Mouse (Mus musculus): Measurements from ENCODE around the gene Syne4. TPM values are rescaled to one million over a fixed set of nuclear protein-coding genes. Genes with fewer than 3 reads are reported as not detected.
A peak's percentile ranks its signal among the peaks of the same experiment; 100 is the strongest.

The Syne4 gene
- 41.6 and 43.7 TPM in 2 replicates for polyA plus RNA-seq (2011; ENCODE audit: insufficient read depth, insufficient read length, low read depth, missing spikeins)

GRCm38 (mm10) chr7:30314721-30315155, at the start of gene Syne4:
Gene Syne4 (plus strand): TSS chr7:30314807.
- peak within 1 kb of the TSS; percentile 69 for H3K9ac ChIP-seq (ENCODE audit: low read depth, poor library complexity, severe bottlenecking)
- no peaks in the 10 kb centered on the region for H3K27me3 ChIP-seq (ENCODE audit: control insufficient read depth, insufficient read depth, low read length, poor library complexity, severe bottlenecking)
- H3K4me1 ChIP-seq (ENCODE audit: control insufficient read depth, insufficient read depth, low read length), result peaks cover 2% of the 10 kb centered on the region
- peak within 1 kb of the TSS; percentile 81 for H3K4me3 ChIP-seq (ENCODE audit: low read depth, low read length)
- TF ChIP-seq POLR2A (IDR thresholded peaks at IDR 0.05; ENCODE audit: insufficient read depth, low read length) (peak; percentile 53), EP300 (IDR thresholded peaks at IDR 0.05; ENCODE audit: insufficient read depth, low read depth, low read length) (0 out of 2 replicates have a peak, but pooled peaks have one; percentile 41), CTCF (IDR thresholded peaks at IDR 0.05; ENCODE audit: low read depth, low read length) (no peak)
- no peaks in the 10 kb centered on the region for H3K36me3 ChIP-seq (ENCODE audit: control insufficient read depth, insufficient read depth, low read length, poor library complexity, severe bottlenecking)
- no peaks in the 10 kb centered on the region for H3K9me3 ChIP-seq (replicated peaks; ENCODE audit: control insufficient read depth, insufficient read depth, low read length, poor library complexity, severe bottlenecking)
- H3K27ac ChIP-seq (ENCODE audit: insufficient read depth, low read length), result no peak within 1 kb of the TSS

DNA sequence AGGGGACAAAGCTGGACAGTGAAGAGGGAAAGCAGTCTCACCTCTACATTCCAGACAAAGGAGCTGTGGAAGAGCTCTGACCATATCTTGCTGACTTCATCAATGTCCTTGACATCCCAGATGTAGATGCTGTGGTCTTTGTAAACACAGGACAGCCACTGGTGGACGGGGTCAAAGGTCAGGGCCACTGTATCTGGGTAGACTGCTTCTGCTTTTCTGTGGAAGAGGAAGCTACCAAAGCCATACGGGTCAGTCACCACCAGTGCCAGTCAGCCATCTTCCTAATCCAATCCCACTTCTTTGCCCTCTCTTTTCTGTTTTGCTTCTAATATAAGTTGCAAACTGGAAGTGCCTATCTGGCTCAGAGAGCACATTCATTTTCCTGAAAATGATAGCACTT, 49.6 kb upstream of the Syne4 start:
- Histone ChIP-seq H3K4me3 (ENCODE audit: low read depth, low read length) (no peak overlapping the region), H3K27ac (ENCODE audit: insufficient read depth, low read length) (no peak overlapping the region), H3K36me3 (ENCODE audit: control insufficient read depth, insufficient read depth, low read length, poor library complexity, severe bottlenecking) (peaks cover 28% of the 10 kb centered on the region), H3K4me1 (ENCODE audit: control insufficient read depth, insufficient read depth, low read length) (peaks cover 2% of the 10 kb centered on the region), H3K27me3 (ENCODE audit: control insufficient read depth, insufficient read depth, low read length, poor library complexity, severe bottlenecking) (no peaks in the 10 kb centered on the region), H3K9me3 (replicated peaks; ENCODE audit: control insufficient read depth, insufficient read depth, low read length, poor library complexity, severe bottlenecking) (no peaks in the 10 kb centered on the region), H3K9ac (ENCODE audit: low read depth, poor library complexity, severe bottlenecking) (no peak overlapping the region)
- no peak for TF ChIP-seq CTCF (IDR thresholded peaks at IDR 0.05; ENCODE audit: low read depth, low read length)
- no peak for TF ChIP-seq POLR2A (IDR thresholded peaks at IDR 0.05; ENCODE audit: insufficient read depth, low read length)
- TF ChIP-seq EP300 (IDR thresholded peaks at IDR 0.05; ENCODE audit: insufficient read depth, low read depth, low read length), result no peak

- Histone ChIP-seq H3K4me1 (ENCODE audit: control insufficient read depth, insufficient read depth, low read length) (peaks cover 2% of the 10 kb centered on the region), H3K27me3 (ENCODE audit: control insufficient read depth, insufficient read depth, low read length, poor library complexity, severe bottlenecking) (no peaks in the 10 kb centered on the region), H3K9me3 (replicated peaks; ENCODE audit: control insufficient read depth, insufficient read depth, low read length, poor library complexity, severe bottlenecking) (no peaks in the 10 kb centered on the region), H3K27ac (ENCODE audit: insufficient read depth, low read length) (no peak overlapping the region), H3K36me3 (ENCODE audit: control insufficient read depth, insufficient read depth, low read length, poor library complexity, severe bottlenecking) (peaks cover 32% of the 10 kb centered on the region), H3K9ac (ENCODE audit: low read depth, poor library complexity, severe bottlenecking) (no peak overlapping the region), H3K4me3 (ENCODE audit: low read depth, low read length) (no peak overlapping the region)
- TF ChIP-seq EP300 (IDR thresholded peaks at IDR 0.05; ENCODE audit: insufficient read depth, low read depth, low read length) (no peak), POLR2A (IDR thresholded peaks at IDR 0.05; ENCODE audit: insufficient read depth, low read length) (no peak), CTCF (IDR thresholded peaks at IDR 0.05; ENCODE audit: low read depth, low read length) (no peak)
These were observed 49.1 kb upstream of the Syne4 start for GRCm38 (mm10) chr7:30265531-30265930.

DNA sequence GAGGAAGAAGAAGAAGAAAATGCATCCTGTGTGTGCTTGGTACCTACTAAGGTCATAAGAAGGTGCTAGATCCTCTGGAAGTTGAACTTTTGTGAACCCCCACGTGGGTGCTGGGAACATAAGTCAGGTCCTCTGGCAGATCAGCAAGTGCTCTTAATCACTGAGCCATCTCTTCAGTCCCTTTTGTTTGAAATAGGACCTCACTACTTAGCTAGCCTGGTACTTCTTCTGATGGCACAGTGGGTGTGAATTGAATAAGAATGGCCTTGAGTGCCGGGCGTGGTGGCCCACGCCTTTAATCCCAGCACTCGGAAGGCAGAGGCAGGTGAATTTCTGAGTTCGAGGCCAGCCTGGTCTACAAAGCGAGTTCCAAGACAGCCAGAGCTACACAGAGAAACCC, 48.7 kb upstream of the Syne4 start:
- Histone ChIP-seq H3K9ac (ENCODE audit: low read depth, poor library complexity, severe bottlenecking) (no peak overlapping the region), H3K36me3 (ENCODE audit: control insufficient read depth, insufficient read depth, low read length, poor library complexity, severe bottlenecking) (peaks cover 31% of the 10 kb centered on the region), H3K27ac (ENCODE audit: insufficient read depth, low read length) (no peak overlapping the region)

DNA sequence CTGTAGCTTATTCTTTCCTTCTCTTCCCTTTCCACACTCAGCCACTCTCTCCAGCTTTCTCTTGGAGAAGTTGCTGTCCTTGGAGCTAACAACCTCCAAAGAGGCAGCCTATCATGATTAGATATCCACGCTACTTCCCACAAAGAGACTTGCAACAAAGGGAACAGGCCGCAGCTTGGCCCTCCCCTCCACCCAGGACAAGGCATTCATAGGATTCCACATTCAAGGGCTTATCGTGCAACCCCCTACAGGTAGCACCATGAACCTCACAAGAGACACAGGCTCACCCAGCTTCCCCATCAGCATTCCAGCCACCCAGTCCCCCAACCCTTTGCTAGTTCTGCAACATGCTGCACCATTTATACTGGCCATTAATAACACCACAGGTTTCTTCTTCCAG, 47.8 kb upstream of the Syne4 start:
- Histone ChIP-seq H3K27me3 (ENCODE audit: control insufficient read depth, insufficient read depth, low read length, poor library complexity, severe bottlenecking) (no peaks in the 10 kb centered on the region), H3K4me1 (ENCODE audit: control insufficient read depth, insufficient read depth, low read length) (peaks cover 2% of the 10 kb centered on the region), H3K9me3 (replicated peaks; ENCODE audit: control insufficient read depth, insufficient read depth, low read length, poor library complexity, severe bottlenecking) (no peaks in the 10 kb centered on the region), H3K4me3 (ENCODE audit: low read depth, low read length) (no peak overlapping the region), H3K9ac (ENCODE audit: low read depth, poor library complexity, severe bottlenecking) (no peak overlapping the region), H3K36me3 (ENCODE audit: control insufficient read depth, insufficient read depth, low read length, poor library complexity, severe bottlenecking) (peaks cover 24% of the 10 kb centered on the region), H3K27ac (ENCODE audit: insufficient read depth, low read length) (no peak overlapping the region)
- no peak for TF ChIP-seq EP300 (IDR thresholded peaks at IDR 0.05; ENCODE audit: insufficient read depth, low read depth, low read length)
- no peak for TF ChIP-seq CTCF (IDR thresholded peaks at IDR 0.05; ENCODE audit: low read depth, low read length)
- no peak for TF ChIP-seq POLR2A (IDR thresholded peaks at IDR 0.05; ENCODE audit: insufficient read depth, low read length)

More for the DNA sequence above, 48.7 kb upstream of the Syne4 start:
- Histone ChIP-seq H3K9me3 (replicated peaks; ENCODE audit: control insufficient read depth, insufficient read depth, low read length, poor library complexity, severe bottlenecking) (no peaks in the 10 kb centered on the region), H3K4me3 (ENCODE audit: low read depth, low read length) (no peak overlapping the region), H3K4me1 (ENCODE audit: control insufficient read depth, insufficient read depth, low read length) (peaks cover 2% of the 10 kb centered on the region), H3K27me3 (ENCODE audit: control insufficient read depth, insufficient read depth, low read length, poor library complexity, severe bottlenecking) (no peaks in the 10 kb centered on the region)
- TF ChIP-seq EP300 (IDR thresholded peaks at IDR 0.05; ENCODE audit: insufficient read depth, low read depth, low read length) (peak; percentile 55; the same call in 1 of the 2 replicates), POLR2A (IDR thresholded peaks at IDR 0.05; ENCODE audit: insufficient read depth, low read length) (no peak), CTCF (IDR thresholded peaks at IDR 0.05; ENCODE audit: low read depth, low read length) (no peak)

DNA sequence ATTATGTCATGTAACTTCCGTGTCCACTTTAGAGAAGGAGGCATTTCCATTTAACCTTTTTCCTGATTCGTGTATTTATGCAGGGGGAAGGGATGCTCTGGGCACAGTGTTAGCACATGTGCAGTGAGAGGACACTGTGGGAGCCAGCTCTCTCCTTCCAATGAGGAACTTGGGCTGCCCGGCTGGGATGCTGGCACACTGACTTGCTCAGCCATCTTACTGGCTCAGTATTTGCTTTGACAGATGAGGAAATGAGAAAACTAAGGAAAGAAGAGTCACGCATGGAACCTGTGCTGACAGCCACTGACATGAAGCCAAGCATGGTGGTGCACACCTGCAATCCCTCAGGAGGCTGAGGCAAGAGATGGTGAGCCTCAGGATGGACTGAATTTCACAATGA, 45.0 kb upstream of the Syne4 start:
- H3K27me3 ChIP-seq (ENCODE audit: control insufficient read depth, insufficient read depth, low read length, poor library complexity, severe bottlenecking), result no peaks in the 10 kb centered on the region
- H3K4me3 ChIP-seq (ENCODE audit: low read depth, low read length), result no peak overlapping the region
- H3K36me3 ChIP-seq (ENCODE audit: control insufficient read depth, insufficient read depth, low read length, poor library complexity, severe bottlenecking), result peaks cover 18% of the 10 kb centered on the region
- peaks cover 2% of the 10 kb centered on the region for H3K4me1 ChIP-seq (ENCODE audit: control insufficient read depth, insufficient read depth, low read length)
- no peak overlapping the region for H3K9ac ChIP-seq (ENCODE audit: low read depth, poor library complexity, severe bottlenecking)
- no peak for TF ChIP-seq POLR2A (IDR thresholded peaks at IDR 0.05; ENCODE audit: insufficient read depth, low read length)
- TF ChIP-seq CTCF (IDR thresholded peaks at IDR 0.05; ENCODE audit: low read depth, low read length), result no peak
- no peak for TF ChIP-seq EP300 (IDR thresholded peaks at IDR 0.05; ENCODE audit: insufficient read depth, low read depth, low read length)
- no peaks in the 10 kb centered on the region for H3K9me3 ChIP-seq (replicated peaks; ENCODE audit: control insufficient read depth, insufficient read depth, low read length, poor library complexity, severe bottlenecking)
- H3K27ac ChIP-seq (ENCODE audit: insufficient read depth, low read length), result no peak overlapping the region
